Mouse (Mus musculus) thymus, postnatal 4 days (tissue): ENCODE data around the gene Thpo.

ENCODE experiments used
- DNase-seq: peaks from one replicate; pipeline ENCODE4 v3.0.0; 2021

The Thpo gene

DNA sequence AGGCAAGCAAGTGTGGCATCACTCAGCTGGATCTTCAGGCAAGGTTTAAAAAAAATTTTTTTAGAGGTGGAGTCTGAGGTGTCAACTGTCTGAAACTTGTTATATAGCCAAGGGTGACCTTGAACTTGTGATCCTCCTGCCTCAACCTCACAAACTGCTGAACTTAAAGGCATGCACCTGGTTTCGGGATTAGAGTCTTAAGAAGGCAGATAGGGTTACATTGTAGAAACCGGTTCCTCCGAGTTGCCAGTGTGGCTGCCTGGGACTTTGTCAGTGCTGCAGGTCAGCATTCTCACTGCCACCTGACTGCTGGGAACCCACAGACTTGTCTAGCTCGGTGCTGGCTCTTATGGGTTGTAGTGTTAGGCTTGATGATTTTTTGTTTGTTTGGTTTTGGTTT is 11.1 kb downstream of the Thpo start:
- no peak for DNase-seq

- DNase-seq = no peak
Observed at GRCm38 (mm10) chr16:20722736-20723135, 11.6 kb downstream of the Thpo start.

- DNase-seq = no peak
Observed at GRCm38 (mm10) chr16:20721808-20722207, 12.5 kb downstream of the Thpo start.

- DNase-seq = no peak
Observed at GRCm38 (mm10) chr16:20717978-20718670, 16.2 kb downstream of the Thpo start.

DNA sequence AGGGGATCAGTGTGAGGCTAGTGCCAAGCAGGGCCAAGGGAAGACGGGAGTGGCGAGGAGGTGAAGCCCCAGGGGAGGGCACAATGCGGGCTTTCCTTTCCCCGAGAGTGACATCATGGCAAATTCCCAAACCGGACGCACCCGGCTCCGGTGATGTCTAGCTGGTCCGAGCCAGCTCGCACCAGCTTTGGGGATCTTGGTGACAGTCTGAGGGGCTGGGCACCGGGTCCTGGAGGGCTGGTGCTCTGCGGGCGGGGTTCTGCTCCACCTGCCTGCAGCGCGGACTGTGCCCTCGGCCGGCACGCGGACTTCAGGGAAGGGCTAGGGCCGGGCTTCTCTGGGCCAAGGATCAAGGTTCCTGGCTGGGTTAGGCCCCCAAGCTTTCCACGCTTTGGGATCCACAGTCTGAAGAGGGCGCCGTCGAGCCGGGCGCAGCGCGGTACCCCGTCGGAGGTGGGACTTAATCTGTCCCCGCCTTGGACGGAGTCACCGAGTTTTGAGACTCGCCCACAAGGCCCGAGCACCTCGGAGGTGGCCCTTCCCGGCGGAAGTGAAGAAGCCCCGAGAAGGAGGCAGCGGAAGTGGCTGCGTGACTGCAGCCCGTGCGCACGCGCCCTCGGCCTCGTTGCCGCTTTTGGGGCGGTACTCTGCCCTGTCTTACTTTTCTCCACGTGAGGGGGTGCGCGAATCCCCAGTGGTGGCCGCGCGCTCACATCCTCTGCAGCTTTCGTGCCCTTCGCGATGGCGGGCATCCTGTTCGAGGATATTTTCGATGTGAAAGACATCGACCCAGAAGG is 16.9 kb downstream of the Thpo start, which contains the start of the genes Polr2h and Clcn2:
TSS of gene Polr2h (plus strand) at position 485 of the 797 bp plus-strand sequence.
TSS of gene Clcn2 (minus strand) at position 566 of the 797 bp plus-strand sequence.
- peak; percentile 98 for DNase-seq

DNA sequence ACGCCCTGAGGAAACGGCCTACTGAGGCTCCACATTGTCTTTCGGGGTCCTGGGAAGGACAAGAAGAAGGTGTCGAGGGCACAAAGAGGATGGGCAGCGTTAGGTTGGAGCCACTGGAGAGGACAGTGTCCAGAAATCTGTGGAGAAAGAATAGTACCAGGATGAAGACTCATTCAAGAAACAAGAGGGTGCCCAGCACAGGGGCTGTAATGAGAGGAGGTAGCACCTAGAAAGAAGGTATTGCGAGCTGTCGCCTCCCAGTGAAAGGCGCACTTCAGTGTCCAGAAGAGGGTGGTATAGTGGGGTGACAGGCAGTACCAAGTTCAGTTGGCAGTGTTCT is 17.5 kb downstream of the Thpo start:
- no peak for DNase-seq

DNA sequence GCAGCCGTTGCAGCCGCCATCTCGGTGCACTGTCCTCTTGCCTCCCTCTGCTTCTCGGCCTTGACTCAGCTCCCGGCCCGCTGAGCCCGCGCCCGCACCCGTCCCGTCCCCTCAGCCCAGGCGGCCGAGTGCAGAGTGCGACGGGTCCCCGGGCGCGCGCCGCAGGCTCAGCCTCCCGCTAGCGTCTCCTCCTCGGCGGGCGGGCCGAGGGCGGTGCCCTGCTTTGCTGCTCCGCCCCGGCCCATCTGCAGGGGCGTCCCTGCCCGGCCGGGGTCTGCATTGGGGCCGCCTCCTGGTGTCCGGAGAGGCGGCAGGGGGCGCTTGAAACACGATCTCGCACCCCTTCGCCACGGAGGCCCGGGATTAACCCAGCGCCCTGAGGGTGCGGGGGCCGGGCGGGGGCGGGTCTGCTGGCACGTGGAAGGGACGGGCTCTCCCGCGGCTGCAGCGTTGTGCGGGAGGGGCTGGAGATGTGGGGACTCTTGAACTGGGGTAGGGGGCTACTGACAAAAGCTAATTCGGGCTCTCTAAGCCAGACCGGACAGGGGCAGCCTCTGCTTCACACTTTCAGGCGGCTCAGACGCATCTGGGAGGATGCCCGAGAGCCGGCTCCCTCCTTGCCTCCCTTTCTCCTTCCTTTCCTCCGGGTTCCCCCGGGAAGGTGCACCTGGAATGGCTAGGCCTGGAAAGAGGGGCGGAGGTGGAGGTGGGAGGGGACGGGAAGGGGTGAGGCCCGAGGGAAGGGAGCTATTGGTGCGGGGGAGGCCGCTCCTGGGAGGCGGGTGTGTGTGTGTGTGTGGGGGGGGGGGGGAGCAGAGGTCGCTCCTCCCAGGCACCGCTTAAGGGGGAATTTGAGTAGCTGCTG is 18.1 kb downstream of the Thpo start:
- DNase-seq = peak; percentile 82

GRCm38 (mm10) chr16:20715566-20715965 is 18.7 kb downstream of the Thpo start:
- no peak for DNase-seq

DNA sequence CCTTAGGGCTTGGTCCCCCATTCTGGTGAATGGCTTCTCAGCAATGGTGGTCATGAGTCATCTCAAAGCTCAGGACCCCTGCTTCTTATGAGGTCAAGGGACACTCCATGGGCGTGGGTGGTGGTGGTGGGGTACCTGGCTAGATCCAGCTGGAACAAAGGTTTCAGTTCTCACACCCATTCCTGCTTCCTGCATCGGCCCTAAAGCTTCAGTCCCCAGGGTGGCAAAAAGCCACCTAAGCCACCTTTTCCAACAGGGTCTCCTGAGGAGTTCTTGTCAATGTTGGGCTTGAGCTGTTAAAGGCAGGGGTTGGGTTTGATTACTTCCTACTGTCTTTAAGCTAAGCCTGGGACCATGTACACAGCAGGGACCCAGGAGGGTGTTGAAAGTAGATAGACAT is 19.1 kb downstream of the Thpo start:
- no peak for DNase-seq

- DNase-seq = no peak
Observed at GRCm38 (mm10) chr16:20714307-20715080, 19.8 kb downstream of the Thpo start.

- no peak for DNase-seq
Observed at GRCm38 (mm10) chr16:20712889-20713288, 21.4 kb downstream of the Thpo start.

- DNase-seq = no peak
Observed at GRCm38 (mm10) chr16:20712190-20712589, 22.1 kb downstream of the Thpo start.

- no peak for DNase-seq
Observed at GRCm38 (mm10) chr16:20710810-20711209, 23.5 kb downstream of the Thpo start.

GRCm38 (mm10) chr16:20710370-20710769 is 23.9 kb downstream of the Thpo start:
- DNase-seq = no peak

- DNase-seq = peak; percentile 90
Observed at GRCm38 (mm10) chr16:20708939-20709734, 25.2 kb downstream of the Thpo start.

DNA sequence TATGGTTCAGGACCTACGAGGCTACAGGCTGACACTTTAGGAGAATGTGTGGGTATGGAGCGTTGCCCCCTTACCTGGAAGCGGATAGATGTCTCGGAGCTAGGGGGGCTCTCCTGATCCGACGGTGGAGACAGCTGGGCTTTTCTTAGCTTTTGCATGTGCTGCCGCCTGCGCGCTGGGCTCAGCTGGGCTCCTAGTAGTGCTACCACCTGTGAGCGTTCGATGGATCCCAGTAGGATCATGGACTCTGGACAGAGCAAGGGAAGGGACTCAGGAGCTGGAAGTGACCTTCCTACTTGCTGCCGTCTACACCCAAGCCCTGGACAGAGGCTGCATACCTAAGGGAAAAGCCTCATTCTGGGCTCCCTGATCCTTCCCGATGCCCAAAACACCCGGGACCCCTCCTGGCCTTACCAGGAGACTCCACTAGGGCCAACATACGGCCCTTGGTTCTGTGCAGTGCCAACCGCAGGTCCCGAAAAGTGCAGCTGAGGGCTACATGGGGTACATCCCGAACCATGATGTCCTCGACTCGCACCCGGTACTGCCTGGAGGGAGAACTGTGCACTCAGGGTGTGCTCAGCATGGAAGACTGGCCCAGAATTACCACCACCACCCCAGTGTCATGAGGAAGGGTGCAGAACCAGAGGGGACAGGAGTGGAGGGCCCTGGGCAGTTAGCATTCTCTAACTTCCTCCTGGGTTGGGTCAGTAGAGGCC is 25.9 kb downstream of the Thpo start:
- DNase-seq = no peak

DNA sequence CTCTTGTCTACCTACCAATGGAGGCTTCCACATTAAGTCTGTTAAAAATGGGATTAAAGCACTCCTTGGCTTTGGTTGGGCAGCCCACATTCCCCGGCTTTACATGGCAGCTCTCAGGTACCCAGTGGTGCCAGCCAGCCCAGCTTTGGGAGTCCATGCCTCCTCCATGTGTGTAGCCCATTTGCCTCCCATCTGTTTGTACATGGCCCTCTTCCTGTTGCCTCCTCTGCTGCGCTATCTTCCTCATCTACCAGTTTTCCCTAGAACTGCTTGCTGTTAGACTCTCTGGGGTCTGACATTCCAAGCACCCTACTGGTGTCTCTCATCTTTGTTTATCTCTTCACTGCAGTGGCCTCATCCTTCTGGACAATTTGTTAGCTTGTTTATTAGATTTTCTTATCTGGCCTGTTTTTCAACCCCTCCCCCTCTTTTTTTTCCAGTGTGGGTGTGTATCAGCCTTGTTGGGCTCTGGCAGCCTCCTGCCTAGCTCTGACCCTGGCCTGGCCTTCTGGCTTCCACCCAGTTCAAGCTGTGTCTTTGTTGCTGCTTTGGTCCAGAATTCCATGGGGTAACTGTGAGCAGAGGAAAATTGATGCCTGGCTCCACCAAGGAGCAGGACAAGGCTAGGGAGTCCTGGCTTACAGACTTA is 27.8 kb downstream of the Thpo start:
- DNase-seq = no peak

- no peak for DNase-seq
Observed at GRCm38 (mm10) chr16:20705786-20706185, 28.5 kb downstream of the Thpo start.

- DNase-seq = no peak
Observed at GRCm38 (mm10) chr16:20703699-20704400, 30.5 kb downstream of the Thpo start.

DNA sequence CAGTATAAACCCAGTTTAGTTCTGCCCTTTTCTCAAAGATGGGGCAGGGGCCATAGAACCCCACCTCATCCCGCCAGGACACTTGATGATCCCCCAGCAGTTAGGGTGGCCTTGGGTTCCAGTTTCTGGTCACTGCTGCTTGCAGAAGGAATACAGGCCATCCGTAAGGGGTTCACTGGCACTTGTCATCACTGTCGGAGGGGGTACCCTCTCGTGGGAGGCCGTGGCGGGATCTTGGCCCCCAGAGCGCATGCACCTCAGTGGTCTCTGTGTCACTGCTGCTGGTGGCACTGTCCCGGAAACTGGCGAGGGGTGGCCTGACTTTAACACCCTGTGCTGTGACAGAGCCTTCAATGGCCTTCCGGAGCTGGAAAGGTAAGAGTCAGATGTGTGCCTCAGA is 31.2 kb downstream of the Thpo start:
- DNase-seq = no peak
